Mouse (Mus musculus) large intestine, adult 2 months (tissue): ENCODE results near the gene Gstp1. TPM values are rescaled to one million over a fixed set of nuclear protein-coding genes. Genes with fewer than 3 reads are reported as not detected.
A peak's percentile ranks its signal among the peaks of the same experiment; 100 is the strongest.
"Not testable (repeated sequence)": the region's sequence is repeated elsewhere in the genome, so short reads cannot be mapped to it uniquely, and the experiment has no call there.

Experiments used
- DNase-seq: peaks from one replicate; pipeline ENCODE4 v3.0.0-alpha.2; 2012; ENCODE audit warnings: low read depth, low spot score
- WGBS: fragments of 180-500 bp; shearing (Covaris S2); methylation state at CpG from one replicate; pipeline ENCODE4 v1.1.7; 2018; 5-methylcytosine and 5-hydroxymethylcytosine counted together
- polyA plus RNA-seq: library from polyadenylated mRNA; depleted of rRNA; stranded (reverse); fragments of >200 nt; gene quantifications from 2 replicates; pipeline ENCODE4 v1.2.3, GENCODE M21; 2012

The Gstp1 gene
- polyA plus RNA-seq, 1 experiment = 910 TPM

GRCm38 (mm10) chr19:4063357-4063756 lies 25.6 kb upstream of the Gstp1 start:
- DNase-seq = not testable (repeated sequence)

GRCm38 (mm10) chr19:4060899-4061465 lies 23.2 kb upstream of the Gstp1 start:
- no peak for DNase-seq
- whole genome bisulfite sequencing = 83% methylated on average over 6 of the region's 6 CpGs

More at GRCm38 (mm10) chr19:4063357-4063756, 25.6 kb upstream of the Gstp1 start:
- 33% methylated on average over 4 of the region's 4 CpGs for WGBS

- not testable (repeated sequence) for DNase-seq
- 81% methylated on average over 8 of the region's 8 CpGs for WGBS
Observed at GRCm38 (mm10) chr19:4060044-4060898, 22.5 kb upstream of the Gstp1 start.

- 31% methylated on average over 15 of the region's 15 CpGs for WGBS
- no peak for DNase-seq
Observed at GRCm38 (mm10) chr19:4059069-4059740, 21.4 kb upstream of the Gstp1 start, which contains the start of gene Gstp3. Gene Gstp3 (minus strand): TSS chr19:4059569.

- WGBS = 91% methylated on average over 5 of the region's 5 CpGs
- no peak for DNase-seq
Observed at GRCm38 (mm10) chr19:4058581-4058980, 20.8 kb upstream of the Gstp1 start.

- DNase-seq = no peak
- WGBS = 98% methylated on average over 7 of the region's 7 CpGs
Observed at GRCm38 (mm10) chr19:4057962-4058361, 20.2 kb upstream of the Gstp1 start.

GRCm38 (mm10) chr19:4057389-4057788 lies 19.6 kb upstream of the Gstp1 start:
- no peak for DNase-seq
- WGBS = 83% methylated on average over 13 of the region's 13 CpGs

- DNase-seq = no peak
- WGBS = 58% methylated on average over 4 of the region's 4 CpGs
Observed at GRCm38 (mm10) chr19:4056727-4057126, 18.9 kb upstream of the Gstp1 start.

GRCm38 (mm10) chr19:4055947-4056693 lies 18.3 kb upstream of the Gstp1 start:
- no peak for DNase-seq
- 34% methylated on average over 15 of the region's 15 CpGs for WGBS

GRCm38 (mm10) chr19:4055216-4055946 lies 17.6 kb upstream of the Gstp1 start:
- 29% methylated on average over 8 of the region's 8 CpGs for WGBS
- no peak for DNase-seq

GRCm38 (mm10) chr19:4054613-4055012 lies 16.8 kb upstream of the Gstp1 start:
- DNase-seq = no peak
- WGBS = 87% methylated on average over 5 of the region's 5 CpGs

- WGBS = 70% methylated on average over 5 of the region's 5 CpGs
- no peak for DNase-seq
Observed at GRCm38 (mm10) chr19:4052516-4053030, 14.8 kb upstream of the Gstp1 start.

- DNase-seq = no peak
- WGBS = 55% methylated on average over 10 of the region's 10 CpGs
Observed at GRCm38 (mm10) chr19:4051741-4052515, 14.1 kb upstream of the Gstp1 start.

GRCm38 (mm10) chr19:4051016-4051415 lies 13.2 kb upstream of the Gstp1 start:
- DNase-seq = no peak
- 97% methylated on average over 5 of the region's 5 CpGs for WGBS

GRCm38 (mm10) chr19:4049069-4049468 lies 11.3 kb upstream of the Gstp1 start:
- DNase-seq = not testable (repeated sequence)
- WGBS = 80% methylated on average over 5 of the region's 5 CpGs

- no peak for DNase-seq
- WGBS = 19% methylated on average over 4 of the region's 4 CpGs
Observed at GRCm38 (mm10) chr19:4047859-4048258, 10.1 kb upstream of the Gstp1 start.

GRCm38 (mm10) chr19:4046866-4047254 lies 9.1 kb upstream of the Gstp1 start:
- 32% methylated on average over 8 of the region's 8 CpGs for whole genome bisulfite sequencing
- peak; percentile 89 for DNase-seq
